Mouse (Mus musculus): ENCODE measurements around the gene Tjp1. TPM values are rescaled to one million over a fixed set of nuclear protein-coding genes. Genes with fewer than 3 reads are reported as not detected.
A peak's percentile ranks its signal among the peaks of the same experiment; 100 is the strongest.

Tjp1 gene
- polyA plus RNA-seq, 1 experiment from 2014 or later, result 29.7 TPM

DNA sequence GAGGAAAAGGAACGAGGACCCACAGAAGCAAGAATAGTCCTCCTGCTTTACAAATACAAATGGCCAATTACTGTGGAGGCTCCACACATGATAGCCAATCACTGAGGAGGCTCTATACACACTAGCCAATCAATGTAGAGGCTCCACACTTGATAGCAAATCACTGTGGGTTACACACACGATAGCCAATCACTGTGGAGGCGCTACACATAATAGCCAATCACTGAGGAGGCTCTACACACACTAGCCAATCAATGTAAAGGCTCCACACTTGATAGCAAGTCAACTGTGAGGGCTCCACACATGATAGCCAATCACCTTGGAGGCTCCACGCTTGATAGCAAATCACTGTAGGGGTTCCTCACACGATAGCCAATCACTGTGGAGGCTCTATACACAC, 125.1 kb downstream of the Tjp1 start:
- no peak overlapping the region for H3K4me3 ChIP-seq (replicated peaks)
- H3K9ac ChIP-seq (replicated peaks), result no peak overlapping the region
- no peak for ATAC-seq (ENCODE audit: low FRiP score)
- H3K27ac ChIP-seq (replicated peaks), result no peak overlapping the region
- no peak overlapping the region for H3K4me2 ChIP-seq
- H3K9me3 ChIP-seq (replicated peaks), result no peaks in the 10 kb centered on the region
- no peaks in the 10 kb centered on the region for H3K4me1 ChIP-seq
- no peaks in the 10 kb centered on the region for H3K27me3 ChIP-seq (replicated peaks)
- 94% methylated on average over 5 of the region's 5 CpGs for WGBS
- H3K36me3 ChIP-seq, result no peaks in the 10 kb centered on the region

DNA sequence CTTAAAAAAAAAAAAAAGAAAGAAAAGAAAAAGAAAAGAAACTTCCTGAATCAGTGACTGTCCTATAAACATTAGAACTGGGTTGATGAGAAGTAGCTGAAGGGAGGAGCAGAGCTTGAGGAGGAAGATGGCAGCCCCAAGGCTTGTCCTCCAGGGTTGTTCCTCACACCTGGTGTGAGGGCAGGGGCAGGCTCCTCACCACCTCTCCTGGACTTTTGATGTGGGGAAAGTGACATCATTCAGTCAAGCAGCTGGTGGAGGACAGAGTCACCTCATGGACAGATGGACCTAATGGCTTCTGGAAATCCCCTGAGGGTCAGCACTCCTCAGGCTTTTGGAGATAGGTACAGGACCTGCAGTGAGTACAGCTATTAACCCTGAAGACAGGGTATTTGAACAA, 126.0 kb downstream of the Tjp1 start:
- H3K4me2 ChIP-seq, result no peak overlapping the region

DNA sequence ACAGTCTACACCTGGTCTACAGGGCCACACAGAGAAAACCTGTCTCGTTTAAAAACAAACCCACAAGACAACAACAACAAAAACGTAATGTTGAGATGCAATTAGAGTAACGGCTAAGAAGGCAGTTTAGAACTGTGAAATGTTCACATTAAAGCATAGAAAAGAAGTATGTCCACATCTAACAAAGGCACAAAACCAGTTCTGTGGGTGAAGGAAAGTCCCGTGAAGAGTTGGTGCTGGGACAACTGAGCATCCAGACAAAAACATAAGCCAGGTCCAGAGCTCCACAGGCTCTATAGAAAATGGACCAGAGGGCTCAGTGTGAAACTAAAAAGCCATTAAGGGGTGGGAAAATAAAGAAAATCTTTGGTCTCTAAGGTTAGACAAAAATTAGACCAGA, 131.7 kb downstream of the Tjp1 start:
- no peak overlapping the region for H3K4me3 ChIP-seq (replicated peaks)
- H3K27ac ChIP-seq (replicated peaks), result no peak overlapping the region
- no peak overlapping the region for H3K9ac ChIP-seq (replicated peaks)
- no peaks in the 10 kb centered on the region for H3K36me3 ChIP-seq
- 78% methylated on average over 4 of the region's 4 CpGs for WGBS
- ATAC-seq (ENCODE audit: low FRiP score), result no peak
- H3K27me3 ChIP-seq (replicated peaks), result no peaks in the 10 kb centered on the region
- no peak overlapping the region for H3K4me2 ChIP-seq
- no peaks in the 10 kb centered on the region for H3K9me3 ChIP-seq (replicated peaks)
- H3K4me1 ChIP-seq, result peaks cover 15% of the 10 kb centered on the region

More for the DNA sequence above, 126.0 kb downstream of the Tjp1 start:
- Histone ChIP-seq H3K9ac (replicated peaks) (no peak overlapping the region), H3K4me1 (no peaks in the 10 kb centered on the region), H3K36me3 (no peaks in the 10 kb centered on the region), H3K9me3 (replicated peaks) (no peaks in the 10 kb centered on the region), H3K27me3 (replicated peaks) (no peaks in the 10 kb centered on the region), H3K27ac (replicated peaks) (no peak overlapping the region), H3K4me3 (replicated peaks) (no peak overlapping the region)
- no peak for ATAC-seq (ENCODE audit: low FRiP score)

DNA sequence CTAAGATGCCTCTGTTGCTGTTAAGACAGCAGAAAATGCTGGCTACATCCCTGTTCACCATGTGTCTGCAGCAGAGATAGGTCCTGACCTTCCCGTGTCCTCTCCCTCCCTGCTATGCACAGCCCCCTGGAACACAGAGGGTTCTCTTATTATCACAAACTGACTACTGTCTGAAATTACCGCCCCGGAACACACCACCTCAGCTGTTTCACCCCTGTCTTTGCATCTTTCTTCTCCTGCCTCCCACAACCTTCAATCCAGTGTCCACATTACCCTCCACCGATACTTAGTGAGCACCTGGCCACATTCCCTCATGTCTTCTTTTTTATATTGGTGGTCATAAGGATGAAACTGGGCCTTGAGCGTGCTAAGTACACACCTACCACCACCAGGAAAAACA, 132.4 kb downstream of the Tjp1 start:
- H3K9me3 ChIP-seq (replicated peaks), result no peaks in the 10 kb centered on the region
- H3K9ac ChIP-seq (replicated peaks), result no peak overlapping the region
- no peak overlapping the region for H3K4me3 ChIP-seq (replicated peaks)
- peaks cover 15% of the 10 kb centered on the region for H3K4me1 ChIP-seq
- no peaks in the 10 kb centered on the region for H3K27me3 ChIP-seq (replicated peaks)
- 81% methylated on average over 5 of the region's 5 CpGs for WGBS
- H3K27ac ChIP-seq (replicated peaks), result no peak overlapping the region
- H3K36me3 ChIP-seq, result no peaks in the 10 kb centered on the region
- no peak overlapping the region for H3K4me2 ChIP-seq
- ATAC-seq (ENCODE audit: low FRiP score), result no peak

DNA sequence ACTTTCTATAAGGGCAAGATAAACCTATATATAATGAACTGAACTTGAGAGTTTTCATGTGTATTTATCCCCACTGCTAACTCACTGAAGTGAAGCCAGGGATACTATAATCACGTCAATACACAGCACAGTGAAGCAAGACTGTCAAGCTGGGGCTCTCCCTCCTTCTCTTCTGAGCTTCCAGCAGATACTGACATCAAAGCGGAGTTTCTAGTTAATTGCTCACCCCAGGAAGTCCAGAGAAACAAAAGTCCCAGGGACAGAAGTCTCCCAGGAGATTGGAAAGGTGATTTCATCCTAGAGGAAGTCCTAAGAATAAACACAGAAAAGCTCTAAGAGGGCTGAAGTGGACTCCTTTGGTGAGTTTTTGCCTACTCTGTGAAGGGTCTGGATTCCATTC, 132.9 kb downstream of the Tjp1 start:
- H3K4me2 ChIP-seq, result no peak overlapping the region
- H3K9ac ChIP-seq (replicated peaks), result no peak overlapping the region
- no peaks in the 10 kb centered on the region for H3K27me3 ChIP-seq (replicated peaks)
- WGBS, result 22% methylated on average over 2 of the region's 2 CpGs
- no peak overlapping the region for H3K4me3 ChIP-seq (replicated peaks)
- H3K4me1 ChIP-seq, result peaks cover 15% of the 10 kb centered on the region
- H3K9me3 ChIP-seq (replicated peaks), result no peaks in the 10 kb centered on the region
- H3K36me3 ChIP-seq, result no peaks in the 10 kb centered on the region
- ATAC-seq (ENCODE audit: low FRiP score), result no peak
- H3K27ac ChIP-seq (replicated peaks), result no peak overlapping the region

DNA sequence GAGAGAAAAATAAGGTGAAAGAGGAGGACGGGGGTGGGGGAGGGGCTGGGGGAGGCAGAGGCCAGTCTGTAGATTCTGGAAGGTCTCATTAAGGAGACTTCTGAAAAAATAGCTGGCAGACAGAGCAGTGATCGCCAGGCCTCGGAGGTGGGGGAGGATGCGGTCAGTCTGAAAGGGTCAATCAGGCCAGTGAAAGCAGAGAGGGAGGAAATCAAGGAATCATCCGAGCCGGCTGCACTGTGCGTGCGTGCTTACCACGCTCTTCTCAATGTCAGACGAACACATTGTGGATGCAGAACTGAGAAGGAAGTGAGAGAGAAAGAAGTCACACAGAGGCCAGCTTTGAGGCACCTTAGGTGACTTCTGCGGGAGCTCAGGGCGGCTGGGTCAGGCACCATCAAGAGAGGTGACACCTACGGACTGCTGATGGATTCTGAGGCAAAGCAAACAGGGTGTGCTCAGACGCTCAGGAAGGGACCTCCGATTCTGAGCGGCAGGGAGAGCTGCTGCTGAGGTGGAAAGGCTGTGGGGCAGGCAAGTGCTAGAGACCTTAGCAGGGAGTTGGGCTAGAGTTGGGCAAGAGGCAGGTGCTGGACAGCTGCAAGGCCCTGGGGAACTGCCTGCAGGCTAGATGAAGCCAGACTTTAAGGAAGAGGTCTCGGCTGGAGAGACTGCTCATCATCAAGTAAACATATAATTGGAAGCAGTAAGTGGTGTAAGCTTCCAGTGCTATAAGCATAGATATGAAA, 133.7 kb downstream of the Tjp1 start:
- H3K27ac ChIP-seq (replicated peaks), result peak overlapping the region; percentile 14; the same call in 1 of the 2 replicates
- WGBS, result 14% methylated on average over 17 of the region's 17 CpGs
- no peaks in the 10 kb centered on the region for H3K9me3 ChIP-seq (replicated peaks)
- ATAC-seq (ENCODE audit: low FRiP score), result no peak
- H3K4me1 ChIP-seq, result peaks cover 15% of the 10 kb centered on the region
- H3K4me2 ChIP-seq, result peak overlapping the region; percentile 30
- no peaks in the 10 kb centered on the region for H3K36me3 ChIP-seq
- H3K4me3 ChIP-seq (replicated peaks), result no peak overlapping the region
- no peaks in the 10 kb centered on the region for H3K27me3 ChIP-seq (replicated peaks)
- H3K9ac ChIP-seq (replicated peaks), result no peak overlapping the region

DNA sequence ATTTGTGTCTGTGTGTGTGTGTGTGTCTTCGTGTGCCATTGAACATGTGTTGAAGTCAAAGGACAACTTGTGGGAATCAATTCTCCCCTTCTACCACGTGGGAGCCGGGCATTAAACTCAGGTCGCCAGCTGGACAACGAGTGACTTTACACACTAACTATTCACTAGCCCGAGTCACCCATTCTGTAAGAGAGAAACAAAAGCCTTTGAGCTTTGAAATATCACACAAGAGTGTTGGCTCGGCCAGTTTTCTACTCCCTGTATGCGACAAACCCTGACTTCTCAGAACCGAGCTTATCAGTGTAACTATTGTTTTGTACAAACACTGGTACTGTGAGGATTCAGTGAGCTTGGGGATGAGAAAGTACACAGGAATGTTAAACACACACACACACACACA, 134.6 kb downstream of the Tjp1 start:
- no peak for ATAC-seq (ENCODE audit: low FRiP score)
- Histone ChIP-seq H3K4me3 (replicated peaks) (no peak overlapping the region), H3K27me3 (replicated peaks) (no peaks in the 10 kb centered on the region), H3K9me3 (replicated peaks) (no peaks in the 10 kb centered on the region), H3K9ac (replicated peaks) (no peak overlapping the region), H3K4me1 (peaks cover 23% of the 10 kb centered on the region), H3K36me3 (no peaks in the 10 kb centered on the region), H3K27ac (replicated peaks) (no peak overlapping the region), H3K4me2 (no peak overlapping the region)
- 29% methylated on average over 9 of the region's 9 CpGs for WGBS

DNA sequence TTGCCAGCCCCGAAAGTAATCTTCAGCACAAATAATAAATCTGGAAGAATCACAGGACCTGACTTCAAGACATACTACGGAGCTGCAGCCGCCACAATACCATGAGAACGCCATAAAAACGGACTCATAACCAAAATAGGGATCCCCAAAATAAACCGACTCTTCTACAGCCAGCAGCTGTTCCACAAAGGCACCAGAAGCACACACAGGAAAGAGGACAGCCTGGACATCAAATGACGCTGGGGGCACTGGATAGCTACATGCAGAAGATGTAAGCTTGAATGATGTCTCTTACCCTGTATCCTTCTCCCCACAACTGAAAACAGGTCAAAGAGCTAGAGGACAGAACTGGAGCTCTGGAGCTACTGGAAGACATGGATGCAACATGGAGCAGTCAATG, 138.0 kb downstream of the Tjp1 start:
- Histone ChIP-seq H3K4me1 (peaks cover 31% of the 10 kb centered on the region), H3K9ac (replicated peaks) (no peak overlapping the region), H3K4me2 (no peak overlapping the region), H3K9me3 (replicated peaks) (no peaks in the 10 kb centered on the region), H3K4me3 (replicated peaks) (no peak overlapping the region), H3K36me3 (no peaks in the 10 kb centered on the region), H3K27me3 (replicated peaks) (no peaks in the 10 kb centered on the region), H3K27ac (replicated peaks) (no peak overlapping the region)
- WGBS, result 93% methylated on average over 7 of the region's 7 CpGs
- ATAC-seq (ENCODE audit: low FRiP score), result no peak

DNA sequence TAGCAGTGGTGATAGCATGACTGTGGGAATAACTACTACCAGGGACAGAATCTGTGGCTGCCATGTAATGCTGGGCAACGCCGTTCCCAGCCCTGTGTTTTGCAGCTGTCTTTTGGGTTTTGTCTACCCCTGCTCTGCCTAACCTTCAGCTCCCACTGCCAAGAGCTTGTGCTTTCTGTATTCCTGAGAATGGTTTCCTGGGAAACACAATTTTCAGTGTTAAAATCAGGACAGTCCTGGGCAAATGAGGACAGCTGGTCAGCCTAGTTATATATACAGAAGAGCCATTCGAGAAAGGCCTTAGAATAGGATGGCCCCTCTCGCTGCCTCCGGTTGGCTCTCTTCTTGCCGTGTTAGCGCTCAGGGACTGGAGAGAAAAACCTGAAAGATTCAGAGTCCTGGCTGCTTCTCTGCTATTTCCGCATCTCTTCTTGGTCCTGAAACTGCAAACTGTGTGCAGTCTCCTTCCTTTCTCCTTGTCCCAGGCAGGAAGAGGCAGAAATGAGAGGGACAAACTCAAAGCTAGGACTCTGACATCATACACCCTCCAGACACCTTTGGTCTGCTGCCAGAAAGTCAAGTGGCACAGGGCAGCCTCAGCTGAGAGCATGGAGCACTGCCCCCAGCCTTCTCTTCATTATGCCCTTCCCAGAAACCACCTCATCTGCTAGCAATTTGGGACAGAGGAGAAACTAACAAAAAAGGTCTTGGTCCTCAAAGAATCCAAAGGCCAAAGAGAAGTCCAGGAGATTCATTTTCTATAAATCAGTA, 139.2 kb downstream of the Tjp1 start:
- no peaks in the 10 kb centered on the region for H3K36me3 ChIP-seq
- WGBS, result 51% methylated on average over 8 of the region's 8 CpGs
- H3K27ac ChIP-seq (replicated peaks), result peak overlapping the region; percentile 58
- H3K4me1 ChIP-seq, result peaks cover 21% of the 10 kb centered on the region
- no peak overlapping the region for H3K4me2 ChIP-seq
- no peak overlapping the region for H3K4me3 ChIP-seq (replicated peaks)
- peak; percentile 45; the same call in 1 of the 2 replicates for ATAC-seq (ENCODE audit: low FRiP score)
- no peaks in the 10 kb centered on the region for H3K27me3 ChIP-seq (replicated peaks)
- no peaks in the 10 kb centered on the region for H3K9me3 ChIP-seq (replicated peaks)
- no peak overlapping the region for H3K9ac ChIP-seq (replicated peaks)

DNA sequence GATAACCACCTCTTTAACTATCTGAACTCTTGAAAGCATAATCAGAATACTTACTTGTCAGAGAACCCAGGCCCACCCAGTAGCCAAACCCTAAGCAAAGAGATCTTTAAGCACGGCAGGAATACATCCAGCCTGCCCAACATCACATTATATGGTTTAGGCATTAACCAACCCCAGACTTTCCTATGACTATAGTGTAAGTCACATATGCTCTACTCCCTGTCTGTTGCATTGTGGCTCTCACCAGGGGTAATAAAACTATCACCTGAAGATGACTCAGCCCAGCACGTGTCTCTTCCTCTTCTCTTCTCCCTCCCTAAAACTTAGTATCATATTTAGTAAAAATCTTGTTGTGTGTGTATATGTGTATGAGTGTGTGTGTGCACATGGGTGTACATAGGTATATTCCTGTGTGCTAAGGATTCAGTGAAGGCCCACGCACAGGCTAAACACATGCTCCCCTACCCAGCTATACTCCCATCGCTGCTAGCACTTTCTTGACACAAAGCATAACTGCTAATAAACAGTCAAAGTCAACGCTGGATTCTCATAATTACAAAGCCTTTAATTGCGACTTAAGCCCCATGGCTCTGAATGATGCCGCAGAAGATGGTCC, 139.9 kb downstream of the Tjp1 start:
- Histone ChIP-seq H3K9ac (replicated peaks) (no peak overlapping the region), H3K9me3 (replicated peaks) (no peaks in the 10 kb centered on the region), H3K27me3 (replicated peaks) (no peaks in the 10 kb centered on the region), H3K4me3 (replicated peaks) (no peak overlapping the region), H3K27ac (replicated peaks) (peak overlapping the region; percentile 58; the same call in 1 of the 2 replicates), H3K36me3 (no peaks in the 10 kb centered on the region), H3K4me1 (peaks cover 16% of the 10 kb centered on the region), H3K4me2 (no peak overlapping the region)
- 62% methylated on average over 7 of the region's 7 CpGs for WGBS
- no peak; the same call in 1 of the 2 replicates for ATAC-seq (ENCODE audit: low FRiP score)

DNA sequence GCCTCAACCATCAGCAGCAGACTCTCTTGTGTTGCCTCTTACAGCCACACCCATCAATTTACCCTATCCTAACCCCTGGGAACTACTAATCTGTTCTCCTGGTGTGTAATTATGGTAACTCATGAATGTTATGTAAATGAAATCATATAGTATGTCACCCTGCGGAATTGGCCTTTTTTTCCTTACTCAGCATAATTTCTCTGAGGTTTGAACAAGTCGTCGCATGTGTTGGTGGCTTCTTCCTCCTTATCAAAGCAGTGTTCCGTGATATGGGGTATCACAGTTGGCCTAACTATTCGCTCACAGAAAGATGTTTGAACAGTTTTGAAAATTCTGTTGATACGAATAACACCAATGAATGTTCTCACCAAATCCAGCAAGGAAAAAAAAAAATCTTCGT, 142.8 kb downstream of the Tjp1 start:
- no peak overlapping the region for H3K4me3 ChIP-seq (replicated peaks)
- no peak overlapping the region for H3K9ac ChIP-seq (replicated peaks)
- H3K27ac ChIP-seq (replicated peaks), result no peak overlapping the region
- H3K9me3 ChIP-seq (replicated peaks), result no peaks in the 10 kb centered on the region
- peaks cover 20% of the 10 kb centered on the region for H3K4me1 ChIP-seq
- no peaks in the 10 kb centered on the region for H3K36me3 ChIP-seq
- H3K4me2 ChIP-seq, result no peak overlapping the region
- no peaks in the 10 kb centered on the region for H3K27me3 ChIP-seq (replicated peaks)
- no peak for ATAC-seq (ENCODE audit: low FRiP score)
- 88% methylated on average over 7 of the region's 7 CpGs for WGBS

All from neural tube, embryonic 15.5 days (tissue).